Mouse (Mus musculus) embryonic facial prominence, embryonic 14.5 days (tissue): ENCODE measurements at regions not wholly inside any gene's neighbourhood (a gene's known extent, or its start where the extent isn't known, plus 50 kb on each side); places are given as distances from the start of the nearest gene placed in this dataset.

Source experiments
- ATAC-seq: fragments of 200-750 bp; cut with Nextera tagmentation; 2 replicates; pipeline ENCODE4 v1.8.0; 2017; ENCODE audit warnings: low read depth, moderate number of reproducible peaks, moderate TSS enrichment
- DNase-seq: peaks from one replicate; pipeline ENCODE4 v3.0.0-alpha.2; 2015; ENCODE audit warnings: low spot score
- H3K27ac ChIP-seq: fragments of 300-500 bp; sonication (generic); replicated peaks from 2 replicates; pipeline ENCODE4 v1.5.1; 2014; ENCODE audit warnings: low read depth, mild to moderate bottlenecking, low read length, moderate library complexity
- H3K27me3 ChIP-seq: fragments of 300-500 bp; sonication (generic); replicated peaks from 2 replicates; pipeline ENCODE4 v1.6.1; 2014; ENCODE audit warnings: low read length; ENCODE audit not compliant: control insufficient read depth, insufficient read depth
- H3K36me3 ChIP-seq: fragments of 300-500 bp; sonication (generic); 2 replicates; pipeline ENCODE4 v1.6.1; 2014; ENCODE audit warnings: low read length, mixed read lengths; ENCODE audit not compliant: control insufficient read depth, insufficient read depth
- H3K4me1 ChIP-seq: fragments of 300-500 bp; sonication (generic); 2 replicates; pipeline ENCODE4 v1.6.1; 2014; ENCODE audit warnings: antibody characterized with exemption, low read length; ENCODE audit not compliant: control insufficient read depth, insufficient read depth
- H3K4me2 ChIP-seq: fragments of 300-500 bp; sonication (generic); 2 replicates; pipeline ENCODE4 v1.6.1; 2014; ENCODE audit warnings: low read depth, mild to moderate bottlenecking, low read length, moderate library complexity, mixed read lengths
- H3K4me3 ChIP-seq: fragments of 300-500 bp; sonication (generic); 2 replicates; pipeline ENCODE4 v1.5.1; 2014; ENCODE audit warnings: low read depth, mild to moderate bottlenecking, low read length
- H3K9ac ChIP-seq: fragments of 300-500 bp; sonication (generic); 2 replicates; pipeline ENCODE4 v1.6.1; 2014; ENCODE audit warnings: low read depth, mild to moderate bottlenecking, low read length, moderate library complexity, mixed read lengths
- H3K9me3 ChIP-seq: fragments of 300-500 bp; sonication (generic); 2 replicates; pipeline ENCODE4 v1.6.1; 2016; ENCODE audit warnings: low read length; ENCODE audit not compliant: control insufficient read depth
- WGBS: fragments of 180-500 bp; shearing (Covaris S2); extraction: QIAGEN DNeasy Blood & Tissue Kit; methylation state at CpG from one replicate; pipeline ENCODE4 v1.1.7; 2014; 5-methylcytosine and 5-hydroxymethylcytosine counted together

- DNase-seq, result no peak
- no peak for ATAC-seq
- WGBS, result 84% methylated on average over 2 of the region's 2 CpGs
- no peak overlapping the region for H3K4me2 ChIP-seq
- H3K4me3 ChIP-seq, result no peak overlapping the region
- H3K9me3 ChIP-seq, result no peaks in the 10 kb centered on the region
- H3K36me3 ChIP-seq, result no peaks in the 10 kb centered on the region
- no peak overlapping the region for H3K9ac ChIP-seq
- no peak overlapping the region for H3K27ac ChIP-seq
- no peaks in the 10 kb centered on the region for H3K4me1 ChIP-seq
- H3K27me3 ChIP-seq, result no peaks in the 10 kb centered on the region
Measured at GRCm38 (mm10) chr14:21932771-21933170, 56.6 kb downstream of the Zfp503 start.

GRCm38 (mm10) chr14:21931944-21932343 lies 57.5 kb downstream of the Zfp503 start:
- H3K27me3 ChIP-seq, result no peaks in the 10 kb centered on the region
- DNase-seq (no peak), ATAC-seq (no peak)
- H3K27ac ChIP-seq, result no peak overlapping the region
- H3K36me3 ChIP-seq, result no peaks in the 10 kb centered on the region
- WGBS, result 67% methylated on average over 7 of the region's 7 CpGs
- no peaks in the 10 kb centered on the region for H3K4me1 ChIP-seq
- no peak overlapping the region for H3K4me2 ChIP-seq
- no peak overlapping the region for H3K4me3 ChIP-seq
- H3K9me3 ChIP-seq, result no peaks in the 10 kb centered on the region
- no peak overlapping the region for H3K9ac ChIP-seq

GRCm38 (mm10) chr14:21929048-21929447 lies 60.4 kb downstream of the Zfp503 start:
- no peak for DNase-seq
- 73% methylated on average over 5 of the region's 5 CpGs for WGBS
- H3K36me3 ChIP-seq, result no peaks in the 10 kb centered on the region
- no peak overlapping the region for H3K9ac ChIP-seq
- no peak overlapping the region for H3K4me2 ChIP-seq
- H3K27me3 ChIP-seq, result no peaks in the 10 kb centered on the region
- no peaks in the 10 kb centered on the region for H3K4me1 ChIP-seq
- H3K9me3 ChIP-seq, result no peaks in the 10 kb centered on the region
- H3K27ac ChIP-seq, result no peak overlapping the region
- no peak overlapping the region for H3K4me3 ChIP-seq
- ATAC-seq, result no peak

- 76% methylated on average over 3 of the region's 3 CpGs for WGBS
- H3K4me3 ChIP-seq, result no peak overlapping the region
- H3K4me1 ChIP-seq, result no peaks in the 10 kb centered on the region
- no peak for DNase-seq
- no peaks in the 10 kb centered on the region for H3K36me3 ChIP-seq
- H3K9ac ChIP-seq, result no peak overlapping the region
- no peak for ATAC-seq
- no peak overlapping the region for H3K27ac ChIP-seq
- no peak overlapping the region for H3K4me2 ChIP-seq
- H3K27me3 ChIP-seq, result no peaks in the 10 kb centered on the region
- no peaks in the 10 kb centered on the region for H3K9me3 ChIP-seq
Measured at GRCm38 (mm10) chr14:21916671-21917070, 67.9 kb upstream of the Comtd1 start.

- H3K9me3 ChIP-seq, result 0 out of 2 replicates have a peak, but pooled peaks cover 4% of the 10 kb centered on the region
- H3K4me3 ChIP-seq, result no peak overlapping the region
- H3K4me2 ChIP-seq, result peak overlapping the region; percentile 44
- peak overlapping the region; percentile 56; the same call in 1 of the 2 replicates for H3K27ac ChIP-seq
- H3K27me3 ChIP-seq, result no peaks in the 10 kb centered on the region
- peak; percentile 45; the same call in 1 of the 2 replicates for ATAC-seq
- peaks cover 19% of the 10 kb centered on the region for H3K4me1 ChIP-seq
- WGBS, result 25% methylated on average over 18 of the region's 18 CpGs
- no peak overlapping the region for H3K9ac ChIP-seq
- peak; percentile 84 for DNase-seq
- no peaks in the 10 kb centered on the region for H3K36me3 ChIP-seq
Measured at GRCm38 (mm10) chr14:21904498-21905395, 56.0 kb upstream of the Comtd1 start.

GRCm38 (mm10) chr14:21903562-21904497 lies 55.1 kb upstream of the Comtd1 start:
- peaks cover 19% of the 10 kb centered on the region for H3K4me1 ChIP-seq
- H3K27me3 ChIP-seq, result no peaks in the 10 kb centered on the region
- DNase-seq, result peak; percentile 90
- peak overlapping the region; percentile 44 for H3K4me2 ChIP-seq
- H3K4me3 ChIP-seq, result no peak overlapping the region
- peak overlapping the region; percentile 56 for H3K27ac ChIP-seq
- 27% methylated on average over 23 of the region's 23 CpGs for WGBS
- H3K36me3 ChIP-seq, result no peaks in the 10 kb centered on the region
- 0 out of 2 replicates have a peak overlapping the region, but pooled peaks have one; percentile 26 for H3K9ac ChIP-seq
- H3K9me3 ChIP-seq, result 0 out of 2 replicates have a peak, but pooled peaks cover 4% of the 10 kb centered on the region
- peak; percentile 75 for ATAC-seq

GRCm38 (mm10) chr14:21902856-21903255 lies 54.1 kb upstream of the Comtd1 start:
- peaks cover 19% of the 10 kb centered on the region for H3K4me1 ChIP-seq
- ATAC-seq, result no peak
- 44% methylated on average over 1 of the region's 1 CpGs for WGBS
- H3K36me3 ChIP-seq, result no peaks in the 10 kb centered on the region
- H3K27ac ChIP-seq, result no peak overlapping the region
- H3K9ac ChIP-seq, result no peak overlapping the region
- 0 out of 2 replicates have a peak, but pooled peaks cover 4% of the 10 kb centered on the region for H3K9me3 ChIP-seq
- no peak for DNase-seq
- H3K4me2 ChIP-seq, result no peak overlapping the region
- H3K4me3 ChIP-seq, result no peak overlapping the region
- no peaks in the 10 kb centered on the region for H3K27me3 ChIP-seq

- no peak overlapping the region for H3K4me3 ChIP-seq
- no peak overlapping the region for H3K4me2 ChIP-seq
- H3K9me3 ChIP-seq, result 0 out of 2 replicates have a peak, but pooled peaks cover 4% of the 10 kb centered on the region
- no peaks in the 10 kb centered on the region for H3K27me3 ChIP-seq
- 93% methylated on average over 3 of the region's 3 CpGs for WGBS
- no peak overlapping the region for H3K9ac ChIP-seq
- H3K4me1 ChIP-seq, result peaks cover 19% of the 10 kb centered on the region
- DNase-seq (no peak), ATAC-seq (no peak)
- no peak overlapping the region for H3K27ac ChIP-seq
- no peaks in the 10 kb centered on the region for H3K36me3 ChIP-seq
Measured at GRCm38 (mm10) chr14:21902456-21902855, 53.7 kb upstream of the Comtd1 start.
